Mouse (Mus musculus) myocyte (in vitro differentiated cells): ENCODE measurements at regions not wholly inside any gene's neighbourhood (a gene's known extent, or its start where the extent isn't known, plus 50 kb on each side); places are given as distances from the start of the nearest gene placed in this dataset.

Experiments used
- H3K27me3 ChIP-seq: one replicate; pipeline ENCODE4 v1.6.1; 2011; ENCODE audit not compliant: control insufficient read depth, insufficient read depth, insufficient read length
- H3K36me3 ChIP-seq: one replicate; pipeline ENCODE4 v1.6.1; 2011; ENCODE audit not compliant: control insufficient read depth, insufficient read depth
- H3K4me2 ChIP-seq: one replicate; pipeline ENCODE4 v1.6.1; 2011; ENCODE audit warnings: low read depth, control low read depth
- H3K4me3 ChIP-seq: one replicate; pipeline ENCODE4 v1.5.1; 2011; ENCODE audit warnings: mild to moderate bottlenecking, control low read depth, moderate library complexity
- H3K79me2 ChIP-seq: one replicate; pipeline ENCODE4 v1.6.1; 2011; ENCODE audit not compliant: control insufficient read depth, insufficient read depth
- H3ac ChIP-seq: one replicate; pipeline ENCODE4 v1.6.1; 2011; ENCODE audit not compliant: control insufficient read depth, insufficient read length
- CEBPB ChIP-seq: IDR thresholded peaks from 2 replicates; pipeline ENCODE4 v1.6.1; 2011; ENCODE audit warnings: mild to moderate bottlenecking, moderate library complexity; ENCODE audit not compliant: poor library complexity, insufficient read depth, severe bottlenecking
- E2F4 ChIP-seq: IDR thresholded peaks from one replicate; pipeline ENCODE4 v1.6.1; 2011; ENCODE audit warnings: mild to moderate bottlenecking, control low read depth, moderate library complexity; ENCODE audit not compliant: insufficient read depth
- MAX ChIP-seq: IDR thresholded peaks from one replicate; pipeline ENCODE4 v1.6.1; 2011; ENCODE audit warnings: low read depth, mild to moderate bottlenecking, control low read depth
- MYOD1 ChIP-seq, 3 experiments: IDR thresholded peaks; one replicate each; pipeline ENCODE4 v1.6.1; 2011; ENCODE audit warnings: control low read depth in 2 of 3, low read depth in 2 of 3, mild to moderate bottlenecking in 2 of 3, moderate library complexity in 1 of 3; ENCODE audit not compliant: insufficient read length in 2 of 3, control insufficient read depth in 1 of 3
- MYOG ChIP-seq, 3 experiments: IDR thresholded peaks; one replicate each; pipeline ENCODE4 v1.6.1; 2011; ENCODE audit warnings: control low read depth in 2 of 3, low read depth in 2 of 3, mild to moderate bottlenecking in 2 of 3; ENCODE audit not compliant: insufficient read length in 2 of 3, control insufficient read depth in 1 of 3, insufficient read depth in 1 of 3
- POLR2A ChIP-seq: IDR thresholded peaks from one replicate; pipeline ENCODE4 v1.6.1; 2011; ENCODE audit warnings: low read depth, mild to moderate bottlenecking, control low read depth, moderate library complexity; ENCODE audit not compliant: insufficient read length
- POLR2AphosphoS2 ChIP-seq: IDR thresholded peaks from one replicate; pipeline ENCODE4 v1.6.1; 2011; ENCODE audit warnings: low read depth, control low read depth; ENCODE audit not compliant: insufficient read length
- REST ChIP-seq: IDR thresholded peaks from one replicate; pipeline ENCODE4 v1.6.1; 2011; ENCODE audit warnings: mild to moderate bottlenecking, control low read depth, moderate library complexity; ENCODE audit not compliant: insufficient read depth, insufficient read length
- SRF ChIP-seq: IDR thresholded peaks from one replicate; pipeline ENCODE4 v1.6.1; 2011; ENCODE audit warnings: low read depth; ENCODE audit not compliant: control insufficient read depth, insufficient read length
- TCF12 ChIP-seq: IDR thresholded peaks from one replicate; pipeline ENCODE4 v1.6.1; 2011; ENCODE audit warnings: mild to moderate bottlenecking, control low read depth; ENCODE audit not compliant: poor library complexity, insufficient read depth, severe bottlenecking
- TCF3 ChIP-seq: IDR thresholded peaks from one replicate; pipeline ENCODE4 v1.6.1; 2011; ENCODE audit warnings: low read depth, control low read depth; ENCODE audit not compliant: insufficient read length
- USF1 ChIP-seq: IDR thresholded peaks from one replicate; pipeline ENCODE4 v1.6.1; 2011; ENCODE audit warnings: low read depth, mild to moderate bottlenecking, control low read depth, moderate library complexity

DNA sequence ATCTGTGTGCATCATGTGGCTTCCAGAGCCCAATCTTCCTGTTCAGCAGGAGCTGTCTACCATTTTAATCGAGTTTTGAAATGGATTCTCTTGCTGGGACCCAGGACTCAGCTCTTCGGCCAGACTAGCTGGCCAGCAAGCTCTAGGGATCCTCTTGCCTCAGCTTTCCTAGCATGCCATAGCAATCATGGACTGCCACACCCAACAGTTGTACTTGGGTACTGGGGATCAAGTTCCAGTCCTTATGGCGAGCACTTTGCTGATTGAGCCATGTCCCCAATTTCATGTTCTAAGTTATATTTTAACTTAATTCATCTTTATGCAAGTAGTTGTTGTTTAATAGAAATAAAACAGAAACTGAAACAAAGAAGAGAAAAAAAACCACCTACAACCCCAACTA, 202.1 kb downstream of the Bmp2 start:
- Histone ChIP-seq H3K4me2 (peak overlapping the region; percentile 9), H3K79me2 (no peaks in the 10 kb centered on the region), H3K27me3 (no peaks in the 10 kb centered on the region), H3ac (no peak overlapping the region), H3K36me3 (no peaks in the 10 kb centered on the region), H3K4me3 (no peak overlapping the region)
- TF ChIP-seq REST (no peak), USF1 (no peak), MYOG (IDR thresholded peaks at IDR 0.05; ENCODE audit: control insufficient read depth in 1 of 3, insufficient read depth in 1 of 3, insufficient read length in 2 of 3, low read depth in 2 of 3) (no peak), POLR2A (no peak), SRF (no peak)

- Histone ChIP-seq H3K27me3 (no peaks in the 10 kb centered on the region), H3K79me2 (no peaks in the 10 kb centered on the region), H3ac (no peak overlapping the region), H3K4me3 (no peak overlapping the region), H3K4me2 (no peak overlapping the region), H3K36me3 (no peaks in the 10 kb centered on the region)
- TF ChIP-seq SRF (no peak), MYOD1 (IDR thresholded peaks at IDR 0.05; ENCODE audit: control insufficient read depth in 1 of 3, insufficient read length in 2 of 3, low read depth in 2 of 3) (no peak), CEBPB (peak; percentile 95)
Observed at GRCm38 (mm10) chr2:133761496-133761895, 209.5 kb downstream of the Bmp2 start.

- Histone ChIP-seq H3ac (no peak overlapping the region), H3K79me2 (no peaks in the 10 kb centered on the region), H3K36me3 (no peaks in the 10 kb centered on the region)
Observed at GRCm38 (mm10) chr2:133768546-133768945, 216.6 kb downstream of the Bmp2 start.

DNA sequence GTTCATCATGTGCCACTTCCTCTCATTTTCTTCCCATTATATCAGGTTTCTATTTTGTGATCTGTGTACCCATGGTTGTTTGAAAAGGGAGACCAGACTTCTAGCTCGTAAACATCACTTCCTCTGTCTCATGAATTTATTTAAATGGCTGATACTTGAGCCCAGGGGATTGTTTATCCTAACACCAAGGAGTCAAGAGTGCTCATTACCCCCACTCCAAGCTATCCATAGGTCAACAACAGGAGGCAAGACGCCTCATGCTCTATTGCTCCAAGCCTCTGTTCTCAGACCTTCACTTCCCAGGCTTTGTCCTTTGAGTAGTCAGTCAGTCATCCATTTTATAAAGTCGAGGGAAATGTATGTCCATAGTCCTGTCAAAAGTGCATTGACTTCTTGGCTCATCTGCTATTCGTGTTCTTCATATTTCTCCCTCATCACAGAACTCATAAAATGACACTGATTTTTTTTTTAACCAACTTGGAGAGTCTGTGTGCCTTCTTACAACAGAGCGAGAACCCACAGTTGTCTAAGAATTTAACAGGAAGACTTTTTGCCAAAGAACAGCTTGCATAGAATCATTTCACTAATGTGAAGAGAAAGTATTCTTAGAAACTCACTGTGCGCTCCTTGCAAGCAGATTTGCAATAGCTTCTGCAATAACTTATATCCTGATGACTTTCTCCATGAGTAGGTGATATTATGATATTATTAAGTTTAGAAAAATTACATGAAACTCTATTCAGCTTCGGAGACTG, 231.8 kb downstream of the Bmp2 start:
- Histone ChIP-seq H3ac (no peak overlapping the region), H3K4me3 (no peak overlapping the region), H3K36me3 (no peaks in the 10 kb centered on the region), H3K4me2 (no peak overlapping the region), H3K79me2 (no peaks in the 10 kb centered on the region), H3K27me3 (no peaks in the 10 kb centered on the region)
- no peak for TF ChIP-seq POLR2A
- no peak for TF ChIP-seq CEBPB
- TF ChIP-seq E2F4: no peak
- no peak for TF ChIP-seq MYOD1 (IDR thresholded peaks at IDR 0.05; ENCODE audit: control insufficient read depth in 1 of 3, insufficient read length in 2 of 3, low read depth in 2 of 3)
- TF ChIP-seq SRF: no peak
- no peak for TF ChIP-seq TCF12

More at GRCm38 (mm10) chr2:133768546-133768945, 216.6 kb downstream of the Bmp2 start:
- Histone ChIP-seq H3K4me2 (no peak overlapping the region), H3K27me3 (no peaks in the 10 kb centered on the region), H3K4me3 (no peak overlapping the region)
- no peak for TF ChIP-seq TCF3
- TF ChIP-seq REST: no peak
- TF ChIP-seq CEBPB: no peak
- no peak for TF ChIP-seq E2F4
- TF ChIP-seq TCF12: no peak
- TF ChIP-seq SRF: no peak
- no peak for TF ChIP-seq MAX
- no peak for TF ChIP-seq MYOG (IDR thresholded peaks at IDR 0.05; ENCODE audit: control insufficient read depth in 1 of 3, insufficient read depth in 1 of 3, insufficient read length in 2 of 3, low read depth in 2 of 3)
- no peak for TF ChIP-seq MYOD1 (IDR thresholded peaks at IDR 0.05; ENCODE audit: control insufficient read depth in 1 of 3, insufficient read length in 2 of 3, low read depth in 2 of 3)
- no peak for TF ChIP-seq USF1
- TF ChIP-seq POLR2AphosphoS2: no peak
- TF ChIP-seq POLR2A: no peak

- Histone ChIP-seq H3K4me3 (no peak overlapping the region), H3ac (no peak overlapping the region), H3K79me2 (no peaks in the 10 kb centered on the region), H3K4me2 (no peak overlapping the region), H3K27me3 (no peaks in the 10 kb centered on the region), H3K36me3 (no peaks in the 10 kb centered on the region)
- TF ChIP-seq USF1: no peak
- TF ChIP-seq TCF12: no peak
- no peak for TF ChIP-seq POLR2AphosphoS2
- no peak for TF ChIP-seq MYOD1 (IDR thresholded peaks at IDR 0.05; ENCODE audit: control insufficient read depth in 1 of 3, insufficient read length in 2 of 3, low read depth in 2 of 3)
- TF ChIP-seq MYOG (IDR thresholded peaks at IDR 0.05; ENCODE audit: control insufficient read depth in 1 of 3, insufficient read depth in 1 of 3, insufficient read length in 2 of 3, low read depth in 2 of 3): no peak
- TF ChIP-seq TCF3: no peak
- TF ChIP-seq MAX: no peak
- TF ChIP-seq CEBPB: no peak
- no peak for TF ChIP-seq E2F4
- no peak for TF ChIP-seq POLR2A
- TF ChIP-seq REST: no peak
- TF ChIP-seq SRF: no peak
Observed at GRCm38 (mm10) chr2:133791031-133791430, 239.1 kb downstream of the Bmp2 start.
